Mouse (Mus musculus): ENCODE results near the gene Calm5.

DNA sequence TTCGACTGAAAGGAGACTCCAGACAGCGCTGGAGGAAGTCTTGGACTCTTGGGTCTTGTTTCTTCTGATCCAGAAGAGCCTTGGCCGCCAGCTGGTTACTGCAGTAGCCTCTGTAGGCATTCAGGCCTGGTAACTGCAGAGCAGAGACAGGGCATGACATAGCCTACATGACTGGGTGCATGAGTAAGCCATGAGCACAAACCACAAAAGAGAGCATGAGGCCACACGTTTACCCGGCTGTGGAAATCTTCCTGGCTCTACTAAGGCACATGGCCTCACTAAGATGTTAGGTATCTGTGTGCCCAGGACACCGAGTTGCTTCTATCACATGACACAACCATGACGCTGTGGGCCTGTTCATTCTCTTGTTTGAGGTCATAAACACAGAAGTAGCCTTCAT lies 32.7 kb downstream of the Calm5 start:
- TF ChIP-seq POLR2A (IDR thresholded peaks at IDR 0.05; ENCODE audit: low read depth, low read length) (no peak), CTCF (IDR thresholded peaks at IDR 0.05; ENCODE audit: extremely low read depth, insufficient read depth, insufficient read length, insufficient replicate concordance) (no peak)

Data from spleen, adult 2 months (tissue).